Mouse (Mus musculus): ENCODE data around the gene Ppm1l. TPM values are rescaled to one million over a fixed set of nuclear protein-coding genes. Genes with fewer than 3 reads are reported as not detected.
A peak's percentile ranks its signal among the peaks of the same experiment; 100 is the strongest.
"Not testable (repeated sequence)": the region's sequence is repeated elsewhere in the genome, so short reads cannot be mapped to it uniquely, and the experiment has no call there.

The Ppm1l gene
- polyA plus RNA-seq, 1 experiment from 2014 or later = 6.3 TPM

- no peaks in the 10 kb centered on the region for H3K36me3 ChIP-seq (ENCODE audit: insufficient read depth)
- H3K9me3 ChIP-seq (ENCODE audit: low read depth, low read length) = no peaks in the 10 kb centered on the region
- no peak overlapping the region for H3K4me3 ChIP-seq (ENCODE audit: low read depth, low read length)
- no peak for DNase-seq
- ATAC-seq (ENCODE audit: insufficient read depth) = no peak
- H3K4me2 ChIP-seq = no peak overlapping the region
- H3K9ac ChIP-seq = no peak overlapping the region
- H3K4me1 ChIP-seq (ENCODE audit: insufficient read depth) = no peaks in the 10 kb centered on the region
- TF ChIP-seq CTCF (IDR thresholded peaks at IDR 0.05; ENCODE audit: low read depth) = no peak
- no peaks in the 10 kb centered on the region for H3K27me3 ChIP-seq (ENCODE audit: insufficient read depth, low read length)
- 87% methylated on average over 9 of the region's 9 CpGs for WGBS
- no peak overlapping the region for H3K27ac ChIP-seq (ENCODE audit: low read depth)
Measured at GRCm38 (mm10) chr3:69367916-69368315, 51.3 kb downstream of the Ppm1l start.

- no peaks in the 10 kb centered on the region for H3K36me3 ChIP-seq (ENCODE audit: insufficient read depth)
- no peak overlapping the region for H3K4me3 ChIP-seq (ENCODE audit: low read depth, low read length)
- no peaks in the 10 kb centered on the region for H3K4me1 ChIP-seq (ENCODE audit: insufficient read depth)
- DNase-seq (no peak), ATAC-seq (ENCODE audit: insufficient read depth) (no peak)
- 80% methylated on average over 3 of the region's 3 CpGs for WGBS
- H3K9ac ChIP-seq = no peak overlapping the region
- no peaks in the 10 kb centered on the region for H3K9me3 ChIP-seq (ENCODE audit: low read depth, low read length)
- no peak overlapping the region for H3K27ac ChIP-seq (ENCODE audit: low read depth)
- no peaks in the 10 kb centered on the region for H3K27me3 ChIP-seq (ENCODE audit: insufficient read depth, low read length)
- H3K4me2 ChIP-seq = no peak overlapping the region
- TF ChIP-seq CTCF (IDR thresholded peaks at IDR 0.05; ENCODE audit: low read depth) = peak; percentile 27; the same call in 1 of the 2 replicates
Measured at GRCm38 (mm10) chr3:69372731-69373130, 56.1 kb downstream of the Ppm1l start.

GRCm38 (mm10) chr3:69373544-69374306 lies 57.1 kb downstream of the Ppm1l start:
- Histone ChIP-seq H3K9ac (no peak overlapping the region), H3K9me3 (ENCODE audit: low read depth, low read length) (no peaks in the 10 kb centered on the region)
- DNase-seq = peak; percentile 55

GRCm38 (mm10) chr3:69374538-69374937 lies 57.9 kb downstream of the Ppm1l start:
- ATAC-seq (ENCODE audit: insufficient read depth) = peak; percentile 43
- WGBS = 68% methylated on average over 5 of the region's 5 CpGs
- no peaks in the 10 kb centered on the region for H3K9me3 ChIP-seq (ENCODE audit: low read depth, low read length)
- no peak overlapping the region for H3K4me3 ChIP-seq (ENCODE audit: low read depth, low read length)
- no peaks in the 10 kb centered on the region for H3K4me1 ChIP-seq (ENCODE audit: insufficient read depth)
- no peak overlapping the region for H3K4me2 ChIP-seq
- H3K36me3 ChIP-seq (ENCODE audit: insufficient read depth) = no peaks in the 10 kb centered on the region
- no peaks in the 10 kb centered on the region for H3K27me3 ChIP-seq (ENCODE audit: insufficient read depth, low read length)
- H3K27ac ChIP-seq (ENCODE audit: low read depth) = peak overlapping the region; percentile 86
- no peak for DNase-seq
- TF ChIP-seq CTCF (IDR thresholded peaks at IDR 0.05; ENCODE audit: low read depth) = no peak
- no peak overlapping the region for H3K9ac ChIP-seq

More at GRCm38 (mm10) chr3:69373544-69374306, 57.1 kb downstream of the Ppm1l start:
- no peak for TF ChIP-seq CTCF (IDR thresholded peaks at IDR 0.05; ENCODE audit: low read depth)
- Histone ChIP-seq H3K27me3 (ENCODE audit: insufficient read depth, low read length) (no peaks in the 10 kb centered on the region), H3K4me1 (ENCODE audit: insufficient read depth) (no peaks in the 10 kb centered on the region), H3K4me2 (no peak overlapping the region), H3K27ac (ENCODE audit: low read depth) (no peak overlapping the region; the same call in 1 of the 2 replicates), H3K36me3 (ENCODE audit: insufficient read depth) (no peaks in the 10 kb centered on the region), H3K4me3 (ENCODE audit: low read depth, low read length) (no peak overlapping the region)
- WGBS = 70% methylated on average over 10 of the region's 10 CpGs
- ATAC-seq (ENCODE audit: insufficient read depth) = no peak

- H3K9ac ChIP-seq = no peak overlapping the region
- H3K27ac ChIP-seq (ENCODE audit: low read depth) = peak overlapping the region; percentile 86
- 57% methylated on average over 5 of the region's 5 CpGs for WGBS
- TF ChIP-seq CTCF (IDR thresholded peaks at IDR 0.05; ENCODE audit: low read depth) = no peak
- ATAC-seq (ENCODE audit: insufficient read depth) (peak; percentile 94), DNase-seq (peak; percentile 64)
- H3K36me3 ChIP-seq (ENCODE audit: insufficient read depth) = no peaks in the 10 kb centered on the region
- H3K27me3 ChIP-seq (ENCODE audit: insufficient read depth, low read length) = no peaks in the 10 kb centered on the region
- H3K4me1 ChIP-seq (ENCODE audit: insufficient read depth) = no peaks in the 10 kb centered on the region
- no peaks in the 10 kb centered on the region for H3K9me3 ChIP-seq (ENCODE audit: low read depth, low read length)
- no peak overlapping the region for H3K4me2 ChIP-seq
- H3K4me3 ChIP-seq (ENCODE audit: low read depth, low read length) = no peak overlapping the region
Measured at GRCm38 (mm10) chr3:69374983-69375382, 58.3 kb downstream of the Ppm1l start.

- no peaks in the 10 kb centered on the region for H3K36me3 ChIP-seq (ENCODE audit: insufficient read depth)
- H3K4me2 ChIP-seq = no peak overlapping the region
- no peak overlapping the region for H3K9ac ChIP-seq
- ATAC-seq (ENCODE audit: insufficient read depth) (no peak), DNase-seq (no peak)
- WGBS = 79% methylated on average over 4 of the region's 4 CpGs
- TF ChIP-seq CTCF (IDR thresholded peaks at IDR 0.05; ENCODE audit: low read depth) = no peak
- no peaks in the 10 kb centered on the region for H3K27me3 ChIP-seq (ENCODE audit: insufficient read depth, low read length)
- H3K4me1 ChIP-seq (ENCODE audit: insufficient read depth) = no peaks in the 10 kb centered on the region
- H3K4me3 ChIP-seq (ENCODE audit: low read depth, low read length) = no peak overlapping the region
- H3K9me3 ChIP-seq (ENCODE audit: low read depth, low read length) = no peaks in the 10 kb centered on the region
- no peak overlapping the region for H3K27ac ChIP-seq (ENCODE audit: low read depth)
Measured at GRCm38 (mm10) chr3:69381213-69381612, 64.6 kb downstream of the Ppm1l start.

- H3K9me3 ChIP-seq (ENCODE audit: low read depth, low read length); DNase-seq; H3K4me3 ChIP-seq (ENCODE audit: low read depth, low read length); H3K36me3 ChIP-seq (ENCODE audit: insufficient read depth); H3K9ac ChIP-seq; H3K27me3 ChIP-seq (ENCODE audit: insufficient read depth, low read length); H3K4me1 ChIP-seq (ENCODE audit: insufficient read depth); H3K4me2 ChIP-seq; H3K27ac ChIP-seq (ENCODE audit: low read depth): not testable (repeated sequence)
- ATAC-seq (ENCODE audit: insufficient read depth) = 0 out of 2 replicates have a peak, but pooled peaks have one; percentile 28
- WGBS = 57% methylated on average over 10 of the region's 10 CpGs
Measured at GRCm38 (mm10) chr3:69391834-69392233, 75.2 kb downstream of the Ppm1l start.

All from lung, embryonic 14.5 days (tissue).